11 mouse cellular contexts compared by ENCODE assay signal in the genomic region with DNA sequence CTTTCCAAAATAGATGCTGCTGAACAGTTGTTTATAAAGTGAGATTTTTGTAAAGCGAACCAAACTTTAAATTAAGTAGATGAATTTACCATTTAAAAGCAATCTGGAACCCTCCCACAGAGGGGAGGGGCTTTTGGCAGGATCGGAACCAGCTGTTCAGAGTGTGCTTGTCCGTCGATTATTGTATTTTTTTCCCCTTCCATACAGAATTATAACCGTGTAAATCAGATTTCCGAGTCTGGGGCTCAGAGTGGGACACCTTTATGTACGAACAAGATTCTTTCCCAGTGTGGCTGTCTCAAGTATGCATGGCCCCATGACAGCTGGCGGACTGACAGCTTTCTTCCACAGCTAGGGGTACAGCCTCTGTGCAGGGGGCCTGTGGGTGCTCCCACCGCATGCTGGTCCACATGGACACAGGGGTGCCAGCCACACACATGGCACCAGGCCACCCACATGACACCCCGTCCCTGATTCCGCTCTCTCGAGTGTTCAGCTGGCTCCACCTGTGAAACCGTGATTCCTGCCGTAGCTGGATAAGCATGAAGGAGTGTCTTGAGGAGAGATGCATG. TPM values are rescaled to one million over a fixed set of nuclear protein-coding genes. Genes with fewer than 3 reads are reported as not detected.
DNase-seq lines count a peak whose midpoint lies in the region; ATAC-seq and TF ChIP-seq lines count a peak whose summit lies in the region.
"Had no signal": no experiment of that assay in that cellular context is flagged by ENCODE, and none has a peak within 500 bp of the region (broad histone marks: within the 10 kb centered on the region; RNA-seq: fewer than 3 reads in every experiment).

No protein-coding gene starts in this region.

- WGBS in forebrain, embryonic 15.5 days = 69% methylated on average over 14 of the region's 14 CpGs
- 90% methylated on average over 14 of the region's 14 CpGs for WGBS in forebrain, embryonic 10.5 days
- 52% methylated on average over 14 of the region's 14 CpGs for WGBS in kidney, postnatal 0 days
- WGBS in liver, postnatal 0 days (ENCODE audit: insufficient replicate concordance) = 82% methylated on average over 14 of the region's 14 CpGs

- no peak for DNase-seq in forebrain, embryonic 10.5 days (ENCODE audit: extremely low spot score, low spot score)
- DNase-seq in kidney, postnatal 0 days (ENCODE audit: low spot score) = peak; percentile 48
- DNase-seq in kidney, adult 9 months = no peak
- DNase-seq in ES-E14 (ENCODE audit: low read depth, low spot score) = no peak
- DNase-seq in kidney, postnatal 4 days = peak; percentile 58 to 64
- DNase-seq in liver, postnatal 0 days = no peak
- no peak for DNase-seq in frontal cortex, adult 2 months (ENCODE audit: extremely low spot score in 1 of 2, low spot score in 1 of 2)
- DNase-seq: adrenal gland, postnatal 14 days had no signal

- H3K27me3 ChIP-seq in forebrain, embryonic 15.5 days = no peaks in the 10 kb centered on the region
- H3K27me3 ChIP-seq in forebrain, embryonic 10.5 days (ENCODE audit: poor library complexity, severe bottlenecking) = no peaks in the 10 kb centered on the region
- H3K27me3 ChIP-seq in kidney, postnatal 0 days (ENCODE audit: insufficient read depth, low read length) = no peaks in the 10 kb centered on the region
- no peaks in the 10 kb centered on the region for H3K27me3 ChIP-seq in liver, postnatal 0 days (ENCODE audit: insufficient read depth, low read length)
- H3K27me3 ChIP-seq: midbrain, embryonic 15.5 days had no signal

- no peak for ATAC-seq in forebrain, embryonic 15.5 days (replicated peaks)
- no peak for ATAC-seq in kidney, postnatal 0 days (replicated peaks; ENCODE audit: low FRiP score, low read depth)
- ATAC-seq in liver, postnatal 0 days = no peak
- ATAC-seq: midbrain, embryonic 15.5 days had no signal

- no peak overlapping the region for H3K4me2 ChIP-seq in forebrain, embryonic 15.5 days (replicated peaks)
- H3K4me2 ChIP-seq in kidney, postnatal 0 days (ENCODE audit: low read length) = 0 out of 2 replicates have a peak overlapping the region, but pooled peaks have one; percentile 2
- H3K4me2 ChIP-seq in liver, postnatal 0 days (ENCODE audit: low read depth, low read length) = no peak overlapping the region
- H3K4me2 ChIP-seq: midbrain, embryonic 15.5 days had no signal

- in situ Hi-C loops in ES-E14 (cut with MboI; ENCODE audit: low sequenced_read_pairs in 2 of 2, unreplicated experiment in 2 of 2) = no loop called here

- no peak overlapping the region for H3K9ac ChIP-seq in forebrain, embryonic 15.5 days (replicated peaks)
- H3K9ac ChIP-seq in kidney, postnatal 0 days (ENCODE audit: low read depth, low read length) = no peak overlapping the region
- H3K9ac ChIP-seq in ES-E14 (ENCODE audit: insufficient read depth, low read depth, low read length, poor library complexity, severe bottlenecking) = no peak overlapping the region
- no peak overlapping the region for H3K9ac ChIP-seq in liver, postnatal 0 days (replicated peaks)
- H3K9ac ChIP-seq: midbrain, embryonic 15.5 days had no signal

- TF ChIP-seq CTCF in kidney, postnatal 0 days (IDR thresholded peaks at IDR 0.05; ENCODE audit: low read depth) = no peak
- TF ChIP-seq CTCF in liver, postnatal 0 days (IDR thresholded peaks at IDR 0.05; ENCODE audit: low read depth) = no peak

- peaks cover 21% of the 10 kb centered on the region for H3K4me1 ChIP-seq in forebrain, embryonic 15.5 days
- peaks cover 16% of the 10 kb centered on the region for H3K4me1 ChIP-seq in forebrain, embryonic 10.5 days
- H3K4me1 ChIP-seq in kidney, postnatal 0 days (replicated peaks; ENCODE audit: insufficient read depth, low read length) = peaks cover 5% of the 10 kb centered on the region; the same call in 1 of the 2 replicates
- H3K4me1 ChIP-seq in ES-E14 (ENCODE audit: control insufficient read depth in 2 of 2, insufficient read depth in 2 of 2, low read length in 2 of 2, poor library complexity in 1 of 2) = no peaks in the 10 kb centered on the region
- H3K4me1 ChIP-seq in liver, postnatal 0 days (ENCODE audit: insufficient read depth) = no peaks in the 10 kb centered on the region

- peak overlapping the region; percentile 35; the same call in 1 of the 2 replicates for H3K27ac ChIP-seq in forebrain, embryonic 15.5 days (replicated peaks)
- no peak overlapping the region for H3K27ac ChIP-seq in forebrain, embryonic 10.5 days
- no peak overlapping the region for H3K27ac ChIP-seq in kidney, postnatal 0 days
- H3K27ac ChIP-seq in ES-E14 (ENCODE audit: insufficient read depth, low read depth, low read length, poor library complexity, severe bottlenecking) = 0 out of 2 replicates have a peak overlapping the region, but pooled peaks have one; percentile 10
- H3K27ac ChIP-seq in liver, postnatal 0 days (ENCODE audit: low read depth) = no peak overlapping the region
- H3K27ac ChIP-seq: heart, adult 2 months; midbrain, embryonic 15.5 days had no signal

- no peak for TF ChIP-seq EP300 in liver, postnatal 0 days (IDR thresholded peaks at IDR 0.05; ENCODE audit: low read depth)

- no peaks in the 10 kb centered on the region for H3K9me3 ChIP-seq in forebrain, embryonic 15.5 days
- no peaks in the 10 kb centered on the region for H3K9me3 ChIP-seq in forebrain, embryonic 10.5 days
- no peaks in the 10 kb centered on the region for H3K9me3 ChIP-seq in kidney, postnatal 0 days (replicated peaks; ENCODE audit: low read length)
- H3K9me3 ChIP-seq in ES-E14 (ENCODE audit: control insufficient read depth, insufficient read depth, low read depth, low read length) = no peaks in the 10 kb centered on the region
- H3K9me3 ChIP-seq in liver, postnatal 0 days (ENCODE audit: low read length) = no peaks in the 10 kb centered on the region
- H3K9me3 ChIP-seq: midbrain, embryonic 15.5 days had no signal

- no peaks in the 10 kb centered on the region for H3K36me3 ChIP-seq in forebrain, embryonic 15.5 days
- no peaks in the 10 kb centered on the region for H3K36me3 ChIP-seq in forebrain, embryonic 10.5 days (replicated peaks)
- no peaks in the 10 kb centered on the region for H3K36me3 ChIP-seq in kidney, postnatal 0 days (ENCODE audit: insufficient read depth, low read length)
- no peaks in the 10 kb centered on the region for H3K36me3 ChIP-seq in ES-E14 (ENCODE audit: control insufficient read depth, insufficient read depth, low read length, poor library complexity, severe bottlenecking)
- no peaks in the 10 kb centered on the region for H3K36me3 ChIP-seq in liver, postnatal 0 days (replicated peaks; ENCODE audit: insufficient read depth, low read length)
- H3K36me3 ChIP-seq: midbrain, embryonic 15.5 days had no signal

- H3K4me3 ChIP-seq in forebrain, embryonic 15.5 days = no peak overlapping the region
- no peak overlapping the region for H3K4me3 ChIP-seq in forebrain, embryonic 10.5 days
- no peak overlapping the region for H3K4me3 ChIP-seq in kidney, postnatal 0 days (replicated peaks; ENCODE audit: low read depth, low read length)
- H3K4me3 ChIP-seq in ES-E14 (ENCODE audit: insufficient read depth in 1 of 2, low read depth in 1 of 2, low read length in 2 of 2, poor library complexity in 1 of 2, severe bottlenecking in 1 of 2) = no peak overlapping the region
- H3K4me3 ChIP-seq in liver, postnatal 0 days (ENCODE audit: low read depth, low read length) = no peak overlapping the region
- H3K4me3 ChIP-seq: heart, adult 2 months; midbrain, embryonic 15.5 days had no signal

TF ChIP-seq in ES-E14, 5 proteins besides CTCF, POLR2A, EP300 and RAD21:
- no peak for TF ChIP-seq ZC3H11A (IDR thresholded peaks at IDR 0.05; ENCODE audit: borderline replicate concordance, low read depth, low read length)
- TF ChIP-seq ZNF384 (IDR thresholded peaks at IDR 0.05; ENCODE audit: low read depth, low read length) = no peak
- TF ChIP-seq CHD2 (IDR thresholded peaks at IDR 0.05; ENCODE audit: low read depth, low read length) = no peak
- no peak for TF ChIP-seq HCFC1 (IDR thresholded peaks at IDR 0.05; ENCODE audit: borderline replicate concordance, insufficient read depth, low read length)
- no peak for TF ChIP-seq MAFK (IDR thresholded peaks at IDR 0.05; ENCODE audit: insufficient read depth, low read depth, low read length)

RNA-seq across cellular contexts. Expression of gene Adamts17, which starts 32.5 kb away (rescaled TPM):
- polyA plus RNA-seq in forebrain, embryonic 15.5 days (2015; fragmentation: Nextera tagmentation; extraction: Ambion mirVana) = 3.5 and 5.0 TPM in 2 replicates
- 0.89 and 1.1 TPM in 2 replicates for polyA plus RNA-seq in forebrain, embryonic 10.5 days (2016; fragmentation: Nextera tagmentation; extraction: Ambion mirVana)
- polyA plus RNA-seq in kidney, postnatal 0 days (2015; fragmentation: Nextera tagmentation; extraction: Ambion mirVana) = 1.5 and 3.1 TPM in 2 replicates
- total RNA-seq in ES-E14 (2012; rRNA removed) = 2.0 and 2.3 TPM in 2 replicates
- polyA plus RNA-seq in liver, postnatal 0 days (2015; fragmentation: Nextera tagmentation; extraction: Ambion mirVana) = 0.02 and 0.05 TPM in 2 replicates
- 2.7 and 3.3 TPM in 2 replicates for polyA plus RNA-seq in frontal cortex, adult 2 months (2012; rRNA removed)

Comparison
In these comparisons a context has a peak if more than half of its experiments do, and no peak if none do; other contexts are left out.
1. H3K27ac ChIP-seq: peak in forebrain, embryonic 15.5 days (single experiment) and ES-E14 (single experiment); none in forebrain, embryonic 10.5 days (single experiment), kidney, postnatal 0 days (single experiment) and liver, postnatal 0 days (single experiment).
2. DNase-seq: peak in kidney, postnatal 0 days (single experiment) and kidney, postnatal 4 days (2 of 2); none in forebrain, embryonic 10.5 days (single experiment), kidney, adult 9 months (single experiment), ES-E14 (single experiment), liver, postnatal 0 days (single experiment) and frontal cortex, adult 2 months (0 of 2).